Mouse (Mus musculus) MEL (cell line): ENCODE data around the gene Olfr1033. TPM values are rescaled to one million over a fixed set of nuclear protein-coding genes. Genes with fewer than 3 reads are reported as not detected.
"Not testable (repeated sequence)": the region's sequence is repeated elsewhere in the genome, so short reads cannot be mapped to it uniquely, and the experiment has no call there.

Experiments
- DNase-seq: peaks from one replicate; pipeline ENCODE4 v3.0.0; 2011; ENCODE audit warnings: low read depth, low spot score
- H3K27ac ChIP-seq: 2 replicates; pipeline ENCODE4 v1.5.1; 2012; ENCODE audit warnings: low read depth, mild to moderate bottlenecking, control low read depth, low read length, moderate library complexity; ENCODE audit not compliant: control insufficient read depth
- H3K27me3 ChIP-seq, 2 experiments: fragments of 150-350 bp in 1 of 2; sonication (generic) in 1 of 2; 2 replicates each; pipeline ENCODE4 v1.6.1; 2012; ENCODE audit warnings: low read length in 2 of 2, mild to moderate bottlenecking in 2 of 2, improper control_type of control experiment in 1 of 2, moderate library complexity in 1 of 2; ENCODE audit not compliant: insufficient read depth in 2 of 2, control insufficient read depth in 1 of 2
- H3K36me3 ChIP-seq, 2 experiments: 2 replicates each; pipeline ENCODE4 v1.6.1; 2012 to 2014; ENCODE audit warnings: low read length in 2 of 2, improper control_type of control experiment in 1 of 2, inconsistent platforms in 1 of 2, mild to moderate bottlenecking in 1 of 2; ENCODE audit not compliant: insufficient read depth in 2 of 2, control insufficient read depth in 1 of 2
- H3K4me1 ChIP-seq, 2 experiments: fragments of 150-350 bp in 1 of 2; sonication (generic) in 1 of 2; 2 replicates each; pipeline ENCODE4 v1.6.1; 2012; ENCODE audit warnings: low read length in 2 of 2, improper control_type of control experiment in 1 of 2, mild to moderate bottlenecking in 1 of 2; ENCODE audit not compliant: insufficient read depth in 2 of 2, control insufficient read depth in 1 of 2
- H3K4me3 ChIP-seq, 2 experiments: fragments of 150-350 bp in 1 of 2; sonication (generic) in 1 of 2; 2 replicates each; pipeline ENCODE4 v1.5.1; 2012; ENCODE audit warnings: low read depth in 2 of 2, low read length in 2 of 2, mild to moderate bottlenecking in 2 of 2, moderate library complexity in 2 of 2, control low read depth in 1 of 2, improper control_type of control experiment in 1 of 2; ENCODE audit not compliant: control insufficient read depth in 1 of 2, insufficient read depth in 1 of 2
- H3K79me2 ChIP-seq: 2 replicates; pipeline ENCODE4 v1.6.1; 2012; ENCODE audit warnings: mild to moderate bottlenecking, low read length, moderate library complexity; ENCODE audit not compliant: control insufficient read depth, poor library complexity, insufficient read depth
- H3K9ac ChIP-seq: 2 replicates; pipeline ENCODE4 v1.6.1; 2012; ENCODE audit warnings: low read depth, mild to moderate bottlenecking, control low read depth, low read length, moderate library complexity; ENCODE audit not compliant: control insufficient read depth, poor library complexity, severe bottlenecking
- H3K9me3 ChIP-seq: fragments of 150-350 bp; sonication (generic); replicated peaks from 2 replicates; pipeline ENCODE4 v1.6.1; 2012; ENCODE audit warnings: mild to moderate bottlenecking, low read length, improper control_type of control experiment, moderate library complexity; ENCODE audit not compliant: insufficient read depth
- BHLHE40 ChIP-seq: IDR thresholded peaks from 2 replicates; pipeline ENCODE4 v1.6.1; 2012; ENCODE audit warnings: low read depth, mild to moderate bottlenecking, inconsistent platforms, low read length, improper control_type of control experiment, borderline replicate concordance
- CHD1 ChIP-seq: IDR thresholded peaks from 2 replicates; pipeline ENCODE4 v1.6.1; 2012; ENCODE audit warnings: low read depth, mild to moderate bottlenecking, inconsistent platforms, low read length, improper control_type of control experiment
- E2F4 ChIP-seq: IDR thresholded peaks from 2 replicates; pipeline ENCODE4 v1.6.1; 2011; ENCODE audit warnings: low read depth, low read length, improper control_type of control experiment, borderline replicate concordance
- ETS1 ChIP-seq: IDR thresholded peaks from 2 replicates; pipeline ENCODE4 v1.6.1; 2012; ENCODE audit warnings: low read depth, mild to moderate bottlenecking, inconsistent platforms, low read length, improper control_type of control experiment, moderate library complexity
- GABPA ChIP-seq: IDR thresholded peaks from 2 replicates; pipeline ENCODE4 v1.6.1; 2012; ENCODE audit warnings: low read depth, mild to moderate bottlenecking, inconsistent platforms, low read length, improper control_type of control experiment, moderate library complexity
- GATA1 ChIP-seq: IDR thresholded peaks from 2 replicates; pipeline ENCODE4 v1.6.1; 2011; ENCODE audit warnings: low read depth, low read length, improper control_type of control experiment
- MAFK ChIP-seq: IDR thresholded peaks from 2 replicates; pipeline ENCODE4 v1.6.1; 2011; ENCODE audit warnings: low read depth, mild to moderate bottlenecking, low read length, improper control_type of control experiment, borderline replicate concordance
- MAZ ChIP-seq: IDR thresholded peaks from 2 replicates; pipeline ENCODE4 v1.6.1; 2012; ENCODE audit warnings: low read depth, mild to moderate bottlenecking, inconsistent platforms, low read length, improper control_type of control experiment
- MXI1 ChIP-seq: IDR thresholded peaks from 2 replicates; pipeline ENCODE4 v1.6.1; 2011; ENCODE audit warnings: mild to moderate bottlenecking, low read depth, low read length, improper control_type of control experiment
- MYB ChIP-seq: IDR thresholded peaks from 2 replicates; pipeline ENCODE4 v1.6.1; 2011; ENCODE audit warnings: mild to moderate bottlenecking, low read depth, low read length, improper control_type of control experiment
- MYC ChIP-seq: IDR thresholded peaks from 2 replicates; pipeline ENCODE4 v1.6.1; 2011; ENCODE audit warnings: low read depth, mild to moderate bottlenecking, low read length, improper control_type of control experiment, moderate library complexity
- POLR2AphosphoS5 ChIP-seq: IDR thresholded peaks from 2 replicates; pipeline ENCODE4 v1.6.1; 2012; ENCODE audit warnings: low read depth, borderline replicate concordance, mild to moderate bottlenecking, inconsistent platforms, low read length, moderate library complexity, mixed read lengths
- RCOR1 ChIP-seq: IDR thresholded peaks from 2 replicates; pipeline ENCODE4 v1.6.1; 2012; ENCODE audit warnings: low read depth, mild to moderate bottlenecking, inconsistent platforms, low read length, improper control_type of control experiment
- TAL1 ChIP-seq: IDR thresholded peaks from 2 replicates; pipeline ENCODE4 v1.6.1; 2012; ENCODE audit warnings: mild to moderate bottlenecking, inconsistent platforms, low read length, moderate library complexity, mixed read lengths
- UBTF ChIP-seq: IDR thresholded peaks from 2 replicates; pipeline ENCODE4 v1.6.1; 2012; ENCODE audit warnings: low read depth, mild to moderate bottlenecking, inconsistent platforms, low read length, improper control_type of control experiment, moderate library complexity, borderline replicate concordance; ENCODE audit not compliant: insufficient read depth
- USF2 ChIP-seq, 2 experiments: IDR thresholded peaks; 2 replicates each; pipeline ENCODE4 v1.6.1; 2011 to 2012; ENCODE audit warnings: improper control_type of control experiment in 2 of 2, low read length in 2 of 2, borderline replicate concordance in 1 of 2, inconsistent platforms in 1 of 2, low read depth in 1 of 2, mild to moderate bottlenecking in 1 of 2; ENCODE audit not compliant: insufficient read depth in 1 of 2
- ZKSCAN1 ChIP-seq: IDR thresholded peaks from 2 replicates; pipeline ENCODE4 v1.6.1; 2012; ENCODE audit warnings: low read depth, mild to moderate bottlenecking, inconsistent platforms, low read length, improper control_type of control experiment, moderate library complexity
- polyA plus RNA-seq, 2 experiments: library from polyadenylated mRNA; stranded (reverse) in 1 of 2; unstranded in 1 of 2; fragments of >175 nt in 1 of 2; fragments of >200 nt in 1 of 2; gene quantifications; 2 replicates each; pipeline versions ENCODE4 v1.2.1 to v1.2.4; 2012; ENCODE audit warnings: low replicate concordance in 2 of 2, low read depth in 1 of 2; ENCODE audit not compliant: insufficient read length in 2 of 2, insufficient read depth in 1 of 2, missing spikeins in 1 of 2
- total RNA-seq: library from RNA; depleted of rRNA; stranded (reverse); fragments of 300-350 nt; gene quantifications from 2 replicates; pipeline ENCODE4 v1.2.3, GENCODE M21; 2012

Gene Olfr1033
- total and polyA plus RNA-seq, 3 experiments = not detected

GRCm38 (mm10) chr2:86070189-86070588 is 49.8 kb downstream of the Olfr1033 start:
- H3K4me1 ChIP-seq = no peaks in the 10 kb centered on the region
- TF ChIP-seq TAL1 = no peak
- TF ChIP-seq MYC = no peak
- no peak for TF ChIP-seq ETS1
- TF ChIP-seq E2F4 = no peak
- no peak overlapping the region for H3K4me3 ChIP-seq
- H3K9ac ChIP-seq = no peak overlapping the region
- no peaks in the 10 kb centered on the region for H3K9me3 ChIP-seq
- no peaks in the 10 kb centered on the region for H3K79me2 ChIP-seq
- H3K27ac ChIP-seq = no peak overlapping the region
- H3K27me3 ChIP-seq = no peaks in the 10 kb centered on the region
- DNase-seq = no peak
- no peaks in the 10 kb centered on the region for H3K36me3 ChIP-seq

GRCm38 (mm10) chr2:86073692-86074091 is 53.3 kb downstream of the Olfr1033 start, which contains the start of gene Olfr1036:
Olfr1036 (plus strand) TSS chr2:86073992.
- H3K4me1 ChIP-seq = not testable (repeated sequence)

GRCm38 (mm10) chr2:86080478-86080877 is 60.0 kb downstream of the Olfr1033 start:
- H3K9me3 ChIP-seq, H3K27ac ChIP-seq, H3K36me3 ChIP-seq, H3K4me3 ChIP-seq, H3K79me2 ChIP-seq, H3K4me1 ChIP-seq, H3K9ac ChIP-seq, H3K27me3 ChIP-seq, DNase-seq: not testable (repeated sequence)

More at GRCm38 (mm10) chr2:86073692-86074091, 53.3 kb downstream of the Olfr1033 start, which contains the start of gene Olfr1036:
- H3K9me3 ChIP-seq, H3K79me2 ChIP-seq, H3K4me3 ChIP-seq, DNase-seq, H3K36me3 ChIP-seq, H3K27ac ChIP-seq, H3K27me3 ChIP-seq, H3K9ac ChIP-seq: not testable (repeated sequence)

GRCm38 (mm10) chr2:86087285-86087684 is 66.9 kb downstream of the Olfr1033 start, which contains the start of gene Olfr1037:
Olfr1037 (minus strand) TSS chr2:86087385.
- TF ChIP-seq BHLHE40 = no peak
- TF ChIP-seq GATA1 = no peak
- TF ChIP-seq UBTF = no peak
- TF ChIP-seq ZKSCAN1 = no peak
- no peak for TF ChIP-seq POLR2AphosphoS5
- no peak for TF ChIP-seq MAZ
- TF ChIP-seq ETS1 = no peak
- TF ChIP-seq MAFK = no peak
- TF ChIP-seq RCOR1 = no peak
- TF ChIP-seq E2F4 = no peak
- TF ChIP-seq CHD1 = no peak
- TF ChIP-seq GABPA = no peak
- TF ChIP-seq MXI1 = no peak
- no peak for TF ChIP-seq USF2 (IDR thresholded peaks at IDR 0.05; ENCODE audit: borderline replicate concordance in 1 of 2, insufficient read depth in 1 of 2, low read depth in 1 of 2, low read length in 2 of 2)
- TF ChIP-seq MYB = no peak
- Histone ChIP-seq H3K36me3 (no peaks in the 10 kb centered on the region), H3K9me3 (no peaks in the 10 kb centered on the region), H3K79me2 (no peaks in the 10 kb centered on the region), H3K27ac (no peak within 1 kb of the TSS), H3K4me3 (no peak within 1 kb of the TSS), H3K9ac (no peak within 1 kb of the TSS), H3K27me3 (no peaks in the 10 kb centered on the region), H3K4me1 (no peaks in the 10 kb centered on the region)
- no peak for DNase-seq
